Mouse (Mus musculus): ENCODE measurements around the gene Tmem217. TPM values are rescaled to one million over a fixed set of nuclear protein-coding genes. Genes with fewer than 3 reads are reported as not detected.
"Not testable (repeated sequence)": the region's sequence is repeated elsewhere in the genome, so short reads cannot be mapped to it uniquely, and the experiment has no call there.

Tmem217 gene
- total RNA-seq, 2 experiments from 2014 or later, result not detected

DNA sequence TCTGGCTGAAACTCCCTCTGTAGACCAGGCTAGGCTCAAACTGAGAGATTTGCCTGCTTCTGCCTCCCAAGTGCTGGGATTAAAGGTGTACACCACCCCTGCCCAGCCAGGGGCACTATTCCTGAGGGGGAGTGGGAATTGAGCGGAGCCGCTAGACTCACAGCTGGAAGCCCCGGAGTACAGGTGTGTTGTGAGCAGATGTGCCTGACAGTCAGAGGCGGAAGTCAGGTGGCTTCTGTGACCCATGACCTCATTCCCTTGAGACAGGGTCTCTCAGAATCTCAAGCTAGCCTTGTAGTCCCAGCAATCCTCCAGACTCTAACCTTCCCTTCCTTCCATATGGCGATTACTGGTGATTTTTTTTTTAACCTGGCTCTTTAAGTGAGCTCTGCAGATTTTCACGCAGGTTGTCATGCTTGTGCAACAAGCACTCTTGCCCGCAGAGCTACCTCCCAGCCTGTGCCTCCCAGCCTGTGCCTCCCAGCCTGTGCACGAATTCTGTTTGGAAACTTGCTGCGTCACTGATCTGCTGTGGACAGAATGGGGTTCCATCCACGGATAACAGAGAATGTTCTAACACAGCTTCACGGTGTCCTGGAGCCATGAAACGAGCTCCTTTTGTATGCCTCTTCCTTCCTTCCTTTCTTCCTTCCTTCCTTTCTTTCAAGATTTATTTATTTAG is 43.1 kb downstream of the Tmem217 start:
- intact Hi-C loops (cut with DNase I), result no loop called here
- DNase-seq (ENCODE audit: low spot score), result no peak

DNA sequence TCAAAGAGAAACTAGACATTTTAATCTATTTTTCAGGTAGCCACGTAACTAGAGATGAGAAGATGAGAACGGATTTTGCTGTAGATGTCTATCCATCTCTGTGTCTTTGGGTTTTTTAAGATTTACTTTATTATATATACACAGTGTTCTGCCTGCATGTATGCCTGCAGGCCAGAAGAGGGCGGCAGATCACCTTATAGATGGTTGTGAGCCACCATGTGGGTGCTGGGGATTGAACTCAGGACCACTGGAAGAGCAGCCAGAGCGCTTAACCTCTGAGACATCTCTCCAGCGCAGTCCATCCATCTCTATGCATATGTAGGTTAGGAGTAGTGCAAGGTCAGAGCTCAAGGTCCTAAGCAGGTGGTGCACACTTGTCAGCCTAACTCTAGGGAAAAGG is 48.5 kb downstream of the Tmem217 start:
- intact Hi-C loops (cut with DNase I), result no loop called here
- no peak for DNase-seq (ENCODE audit: low spot score)

DNA sequence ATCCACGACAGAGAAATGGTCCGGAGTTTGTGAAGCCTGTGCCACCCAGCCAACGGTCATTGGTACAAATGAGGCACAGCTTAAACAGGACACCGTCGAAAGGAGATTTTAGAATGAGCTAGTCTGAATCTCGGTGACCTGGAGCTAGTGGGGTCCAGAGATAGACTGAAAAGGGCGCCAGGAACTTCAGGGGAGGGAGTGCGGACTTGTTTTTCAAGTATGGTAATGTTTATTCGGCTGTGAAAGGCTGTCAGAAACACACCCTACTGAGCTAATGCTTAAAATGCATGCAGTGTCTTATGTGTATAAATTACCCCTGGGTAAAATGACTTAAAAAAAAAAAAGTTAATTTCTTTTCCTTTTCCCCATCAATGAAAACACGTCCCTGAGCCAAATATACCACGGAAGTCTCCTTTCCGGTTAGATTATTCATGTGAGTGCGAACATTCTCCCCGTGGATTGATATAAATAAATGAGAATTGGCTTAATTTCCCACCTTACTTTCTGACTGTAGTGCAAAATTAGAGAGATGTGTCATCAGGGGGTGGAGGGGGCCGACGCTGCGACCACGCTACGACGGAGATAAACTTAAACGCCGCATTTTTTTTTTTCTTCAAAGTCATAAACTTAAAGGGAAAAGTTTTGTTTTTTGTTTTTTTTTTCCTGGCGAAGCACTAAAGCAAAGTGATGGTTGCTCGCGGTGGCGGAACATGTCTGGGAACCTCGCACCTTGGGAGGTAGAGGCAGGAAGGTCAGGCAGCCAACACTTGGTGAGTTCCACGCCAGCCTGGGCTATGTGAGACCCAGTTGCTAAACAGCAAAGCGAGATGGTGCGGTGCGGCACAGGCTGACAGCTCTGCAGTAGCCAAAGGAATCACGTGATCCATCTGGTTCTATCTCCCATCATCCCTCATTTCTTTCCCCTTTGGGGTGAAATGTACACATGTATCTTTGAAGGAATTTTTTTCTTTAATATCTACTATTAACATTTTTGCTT is 49.2 kb downstream of the Tmem217 start:
- intact Hi-C loops (cut with DNase I), result no loop called here
- no peak for DNase-seq (ENCODE audit: low spot score)

DNA sequence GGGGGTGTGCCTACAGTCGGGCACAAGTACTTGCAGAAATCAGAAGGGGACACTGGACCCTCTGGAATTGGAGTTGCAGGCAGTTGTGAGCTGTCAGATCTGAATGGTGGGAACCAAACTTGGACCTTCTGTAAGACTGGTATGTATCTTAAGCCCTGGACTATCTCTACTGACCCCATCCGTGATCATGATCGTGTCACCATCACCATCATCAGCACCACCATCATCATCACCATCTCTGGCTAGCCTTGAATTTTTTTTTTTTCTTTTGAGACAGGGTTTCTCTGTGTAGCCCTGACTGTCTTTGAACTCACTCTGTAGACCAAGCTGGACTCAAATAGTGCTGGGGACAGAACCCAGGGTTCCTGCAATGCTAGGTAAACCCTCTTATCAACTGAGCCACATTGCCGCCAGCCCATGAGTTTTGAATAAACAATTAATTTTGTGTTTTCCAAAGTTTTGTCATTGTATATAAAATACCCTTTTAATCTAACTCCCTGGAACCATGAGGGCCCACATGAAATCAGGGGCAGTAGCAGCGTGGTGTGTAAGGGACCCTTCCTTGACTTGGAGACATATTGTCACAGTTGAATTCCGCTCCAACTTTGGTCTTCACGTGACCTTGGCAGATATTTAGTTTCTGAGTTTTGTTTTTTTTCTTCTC is 50.0 kb downstream of the Tmem217 start:
- DNase-seq (ENCODE audit: low spot score), result no peak

DNA sequence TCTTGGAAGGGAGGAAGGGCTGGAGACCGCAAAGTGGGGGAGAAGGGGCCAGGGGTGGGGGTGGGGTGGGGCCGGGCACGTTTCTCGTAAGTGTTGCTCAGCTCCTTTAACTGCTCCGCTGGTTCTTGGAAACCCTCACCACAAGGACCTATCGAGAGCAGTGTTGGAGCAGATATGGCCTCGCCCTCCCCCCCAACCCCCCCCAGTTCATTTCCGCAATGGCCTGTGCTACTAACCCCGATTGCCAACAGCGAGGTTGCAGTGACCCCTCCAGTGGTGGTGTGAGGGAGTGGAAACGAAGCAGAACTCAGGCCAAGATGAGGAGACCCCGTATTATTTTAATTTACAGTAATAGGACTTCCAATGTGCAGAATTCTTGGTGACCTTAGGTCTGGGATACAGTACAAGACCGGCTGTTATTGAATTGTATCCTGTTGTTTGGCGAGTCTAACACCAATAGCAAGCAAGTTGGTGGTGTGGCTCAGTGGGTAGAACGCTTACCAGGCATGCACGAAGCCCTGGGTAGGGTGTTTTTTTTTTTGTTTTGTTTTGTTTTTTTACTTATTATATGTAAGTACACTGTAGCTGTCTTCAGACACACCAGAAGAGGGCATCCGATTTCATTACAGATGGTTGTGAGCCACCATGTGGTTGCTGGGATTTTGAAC is 51.2 kb downstream of the Tmem217 start:
- no peak for DNase-seq (ENCODE audit: low spot score)
- intact Hi-C loops (cut with DNase I), result no loop called here

More for the DNA sequence above, 50.0 kb downstream of the Tmem217 start:
- intact Hi-C loops (cut with DNase I), result no loop called here

DNA sequence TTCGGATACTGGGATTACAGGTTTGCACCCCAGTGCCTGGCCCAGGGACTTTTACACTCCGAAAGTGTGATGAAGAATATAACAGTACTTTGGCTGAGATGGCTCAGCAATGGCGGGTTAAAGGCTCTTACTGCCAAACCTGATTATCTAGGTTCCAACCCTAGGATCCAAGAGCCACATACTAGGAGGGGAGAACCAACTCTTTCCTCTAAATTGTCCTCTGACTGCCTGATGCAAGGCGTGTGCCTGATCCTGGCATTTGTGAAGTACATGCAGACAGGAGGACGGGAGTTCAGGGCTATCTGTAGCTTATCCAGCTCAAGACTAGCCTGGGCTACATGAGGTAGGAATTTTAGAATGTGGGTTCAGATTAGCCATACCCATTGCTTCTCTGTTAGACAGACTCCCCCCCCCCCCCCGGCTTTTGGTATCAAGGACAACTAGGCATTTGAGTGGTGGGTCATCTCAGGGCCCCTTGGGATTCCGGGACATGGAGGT is 51.9 kb downstream of the Tmem217 start:
- intact Hi-C loops (cut with DNase I), result no loop called here
- no peak for DNase-seq (ENCODE audit: low spot score)

DNA sequence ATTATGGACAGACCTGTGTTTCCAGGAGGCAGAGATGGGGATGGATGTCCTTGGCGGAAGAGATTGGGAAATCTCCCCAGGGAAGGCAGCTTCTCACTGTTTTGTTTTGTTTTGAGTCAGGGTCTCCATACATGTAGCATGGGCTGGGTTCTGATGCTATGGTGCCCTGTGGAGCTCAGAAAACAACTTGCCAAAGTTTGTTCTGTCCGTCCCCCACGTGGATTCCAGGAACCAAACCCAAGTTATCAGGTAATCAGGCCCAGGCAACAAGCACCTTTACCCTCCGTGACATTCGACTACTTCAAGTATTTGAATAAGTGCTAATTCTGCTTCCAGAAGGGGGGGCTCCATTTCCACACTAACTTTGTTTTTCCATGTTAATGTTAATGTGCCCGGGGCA is 52.7 kb downstream of the Tmem217 start:
- no peak for DNase-seq (ENCODE audit: low spot score)
- intact Hi-C loops (cut with DNase I), result no loop called here

DNA sequence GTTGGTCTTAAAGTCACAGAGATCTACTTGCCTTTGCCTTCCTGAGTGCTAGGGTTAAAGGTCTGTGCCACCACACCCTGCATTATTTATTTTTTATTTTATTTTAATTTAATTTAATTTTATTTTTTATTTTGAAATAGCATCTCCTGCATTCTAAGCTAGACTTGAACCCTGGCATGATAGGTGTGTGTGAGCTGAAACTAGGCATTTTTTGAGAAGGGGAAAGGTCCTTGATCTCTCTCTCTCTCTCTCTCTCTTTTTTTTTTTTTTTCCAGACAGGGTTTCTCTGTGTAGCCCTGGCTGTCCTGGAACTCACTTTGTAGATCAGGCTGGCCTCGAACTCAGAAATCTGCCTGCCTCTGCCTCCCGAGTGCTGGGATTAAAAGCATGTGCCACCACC is 53.2 kb downstream of the Tmem217 start:
- intact Hi-C loops (cut with DNase I); DNase-seq (ENCODE audit: low spot score): not testable (repeated sequence)

DNA sequence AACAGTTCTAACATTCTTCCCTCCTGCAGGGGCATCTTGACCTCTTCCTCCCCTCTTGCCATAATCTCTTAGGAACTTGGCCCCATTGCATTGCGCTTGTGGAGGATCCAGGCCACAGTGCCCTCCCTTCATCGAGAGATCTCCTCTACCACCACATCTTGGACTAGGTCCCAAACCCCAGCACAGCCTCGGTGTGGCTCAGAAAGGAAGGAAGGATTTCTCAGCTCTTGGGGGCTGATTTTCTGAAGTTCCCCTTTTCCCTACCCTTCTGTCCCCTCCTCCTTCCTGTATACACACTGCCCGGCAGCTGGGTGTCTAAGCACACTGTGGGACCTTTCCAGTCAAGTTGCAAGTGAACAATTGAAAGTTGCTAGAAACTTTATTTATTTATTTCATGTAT is 54.2 kb downstream of the Tmem217 start:
- intact Hi-C loops (cut with DNase I), result no loop called here
- no peak for DNase-seq (ENCODE audit: low spot score)

DNA sequence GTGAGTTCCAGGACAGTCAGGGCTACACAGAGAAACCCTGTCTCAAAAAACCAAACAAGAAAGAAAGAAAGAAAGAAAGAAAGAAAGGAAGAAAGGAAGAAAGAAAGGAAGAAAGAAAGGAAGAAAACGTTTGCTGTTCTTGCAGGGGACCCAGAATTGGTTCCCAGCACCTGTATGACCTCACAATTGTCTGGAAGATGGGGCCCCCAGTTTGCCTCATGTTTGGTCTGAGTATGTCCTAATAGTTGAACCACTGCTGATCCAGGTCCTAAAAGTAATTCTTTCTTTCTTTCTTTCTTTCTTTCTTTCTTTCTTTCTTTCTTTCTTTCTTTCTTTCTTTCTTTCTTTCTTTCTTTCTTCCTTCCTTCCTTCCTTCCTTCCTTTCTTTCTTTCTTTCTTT is 54.7 kb downstream of the Tmem217 start:
- DNase-seq (ENCODE audit: low spot score), result not testable (repeated sequence)
- intact Hi-C loops (cut with DNase I), result loop anchor here (2.0 kb wide), 1 partner anchor 13 kb away; no protein-coding TSS in a partner anchor

DNA sequence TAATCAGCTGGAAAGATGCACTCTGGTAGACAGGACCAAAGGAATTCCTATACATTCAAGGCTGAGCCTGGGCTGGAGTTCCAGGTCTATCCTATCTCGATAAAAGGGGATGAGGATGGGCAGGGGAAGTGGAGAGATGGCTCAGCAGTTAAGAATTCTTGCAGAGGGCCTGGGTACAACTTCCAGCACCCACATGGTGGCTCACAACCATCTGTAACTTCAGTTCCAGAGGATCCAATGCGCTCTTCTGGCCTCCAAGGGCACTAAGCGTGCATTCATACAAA is 55.2 kb downstream of the Tmem217 start:
- intact Hi-C loops (cut with DNase I), result loop anchor here (2.0 kb wide), 1 partner anchor 14 kb away; no protein-coding TSS in a partner anchor
- no peak for DNase-seq (ENCODE audit: low spot score)

DNA sequence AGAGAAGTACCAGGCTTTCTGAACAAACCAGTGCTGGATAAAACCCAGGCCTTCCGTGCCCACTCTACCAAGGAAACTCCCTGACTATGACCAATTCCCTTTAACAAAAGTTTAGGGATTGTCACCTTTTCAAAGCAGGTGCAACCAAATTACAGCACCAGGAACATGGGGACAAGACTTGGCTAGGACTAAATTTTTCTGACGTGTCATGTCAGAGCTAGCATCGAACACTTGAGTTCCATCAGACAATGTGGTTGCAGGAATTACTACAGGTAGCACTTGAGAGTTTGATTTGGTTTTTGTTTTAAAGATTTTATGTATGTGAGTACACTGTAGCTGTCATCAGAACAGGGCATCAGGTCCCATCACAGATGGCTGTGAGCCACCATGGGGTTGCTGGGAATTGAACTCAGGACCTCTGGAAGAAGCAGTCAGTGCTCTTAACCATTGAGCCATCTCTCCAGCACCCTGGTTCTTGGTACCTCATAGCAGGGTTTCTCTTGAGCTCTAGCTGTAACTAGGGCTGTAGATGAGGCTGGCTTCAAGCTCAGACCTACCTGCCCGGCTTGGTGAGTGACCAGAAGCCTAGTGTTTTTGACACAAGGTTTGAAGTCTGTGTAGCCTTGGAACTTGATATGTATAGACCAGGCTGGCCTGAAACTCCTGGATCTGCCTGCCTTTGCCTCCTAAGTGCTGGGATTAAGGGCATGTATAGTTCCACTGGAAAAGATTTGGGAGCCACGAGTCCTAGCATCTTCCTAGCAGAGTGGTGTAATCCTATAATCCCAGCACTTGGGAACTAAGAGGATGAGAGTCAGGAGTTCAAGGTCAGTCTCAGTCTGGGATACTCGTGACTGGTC is 55.7 kb downstream of the Tmem217 start:
- intact Hi-C loops (cut with DNase I), result loop anchor here (2.0 kb wide), 1 partner anchor 14 kb away; no protein-coding TSS in a partner anchor

DNA sequence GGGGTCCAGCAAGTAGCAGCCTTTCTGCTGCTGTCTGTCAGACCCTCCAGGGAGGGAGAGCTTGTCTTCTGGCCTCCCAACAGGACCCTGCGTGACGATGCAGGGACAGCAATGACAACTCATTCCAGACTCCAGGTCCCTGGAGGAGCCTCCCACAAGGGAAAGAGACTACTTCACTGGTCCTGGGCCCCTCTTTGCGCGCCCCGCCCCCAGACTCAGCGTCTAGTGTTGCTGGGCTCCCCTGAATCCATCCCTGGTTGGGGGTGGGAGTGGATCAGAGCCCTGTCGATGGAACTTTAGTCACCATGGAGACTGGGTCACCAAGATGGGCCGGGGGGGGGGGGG is 57.5 kb downstream of the Tmem217 start:
- DNase-seq (ENCODE audit: low spot score), result no peak
- intact Hi-C loops (cut with DNase I), result no loop called here

More for the DNA sequence above, 55.7 kb downstream of the Tmem217 start:
- DNase-seq (ENCODE audit: low spot score), result no peak

DNA sequence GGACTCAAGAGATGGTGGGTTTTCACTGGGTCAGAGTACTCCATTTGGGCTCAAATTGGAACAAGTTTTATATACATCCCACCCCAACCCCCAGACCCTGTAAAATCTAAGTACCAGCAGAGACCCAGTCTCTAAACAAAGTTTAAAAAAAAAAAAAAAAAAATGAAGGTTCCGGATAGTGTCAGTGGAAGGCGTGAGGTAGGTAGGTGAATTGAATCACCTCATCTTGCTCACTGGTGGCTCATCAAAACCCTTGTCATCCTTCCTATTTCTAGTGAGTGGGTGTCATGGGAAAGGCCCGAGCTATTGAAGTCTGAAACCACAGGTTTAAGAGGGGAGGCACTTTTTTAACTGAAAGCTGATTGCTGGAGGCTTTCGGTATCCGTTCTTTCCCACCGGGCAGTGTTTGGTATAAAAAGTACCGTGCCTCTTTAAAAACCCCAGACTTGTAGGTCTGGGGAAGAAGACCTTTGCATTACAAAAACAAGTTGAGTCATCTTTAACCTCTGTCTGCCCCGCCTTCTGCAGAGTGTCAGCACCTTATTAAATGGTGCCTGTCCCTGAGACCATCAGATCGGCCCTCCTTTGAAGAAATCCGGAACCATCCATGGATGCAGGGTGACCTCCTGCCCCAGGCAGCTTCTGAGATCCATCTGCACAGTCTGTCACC is 58.0 kb downstream of the Tmem217 start:
- no peak for DNase-seq (ENCODE audit: low spot score)
- intact Hi-C loops (cut with DNase I), result no loop called here

DNA sequence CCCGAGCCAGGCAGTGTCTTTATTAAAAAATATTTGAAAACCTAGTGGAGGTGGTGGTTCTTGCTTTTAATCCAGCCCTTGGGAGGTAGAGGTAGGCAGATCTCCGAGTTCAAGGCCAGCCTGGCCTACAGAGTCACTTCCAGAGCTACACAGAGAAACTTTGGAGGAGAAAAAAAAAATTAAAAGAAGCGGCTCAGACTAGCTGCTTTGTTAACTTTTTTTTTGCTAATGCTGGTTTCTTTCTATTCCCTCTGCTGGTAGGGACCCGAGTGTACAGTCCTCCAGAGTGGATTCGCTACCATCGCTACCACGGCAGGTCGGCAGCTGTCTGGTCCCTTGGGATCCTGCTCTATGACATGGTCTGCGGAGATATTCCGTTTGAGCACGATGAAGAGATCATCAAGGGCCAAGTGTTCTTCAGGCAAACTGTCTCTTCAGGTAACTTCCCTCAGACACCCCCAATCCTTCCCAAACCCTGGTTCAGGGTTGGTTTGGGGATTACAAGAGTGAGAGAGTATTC is 58.7 kb downstream of the Tmem217 start:
- DNase-seq (ENCODE audit: low spot score), result no peak
- intact Hi-C loops (cut with DNase I), result no loop called here

DNA sequence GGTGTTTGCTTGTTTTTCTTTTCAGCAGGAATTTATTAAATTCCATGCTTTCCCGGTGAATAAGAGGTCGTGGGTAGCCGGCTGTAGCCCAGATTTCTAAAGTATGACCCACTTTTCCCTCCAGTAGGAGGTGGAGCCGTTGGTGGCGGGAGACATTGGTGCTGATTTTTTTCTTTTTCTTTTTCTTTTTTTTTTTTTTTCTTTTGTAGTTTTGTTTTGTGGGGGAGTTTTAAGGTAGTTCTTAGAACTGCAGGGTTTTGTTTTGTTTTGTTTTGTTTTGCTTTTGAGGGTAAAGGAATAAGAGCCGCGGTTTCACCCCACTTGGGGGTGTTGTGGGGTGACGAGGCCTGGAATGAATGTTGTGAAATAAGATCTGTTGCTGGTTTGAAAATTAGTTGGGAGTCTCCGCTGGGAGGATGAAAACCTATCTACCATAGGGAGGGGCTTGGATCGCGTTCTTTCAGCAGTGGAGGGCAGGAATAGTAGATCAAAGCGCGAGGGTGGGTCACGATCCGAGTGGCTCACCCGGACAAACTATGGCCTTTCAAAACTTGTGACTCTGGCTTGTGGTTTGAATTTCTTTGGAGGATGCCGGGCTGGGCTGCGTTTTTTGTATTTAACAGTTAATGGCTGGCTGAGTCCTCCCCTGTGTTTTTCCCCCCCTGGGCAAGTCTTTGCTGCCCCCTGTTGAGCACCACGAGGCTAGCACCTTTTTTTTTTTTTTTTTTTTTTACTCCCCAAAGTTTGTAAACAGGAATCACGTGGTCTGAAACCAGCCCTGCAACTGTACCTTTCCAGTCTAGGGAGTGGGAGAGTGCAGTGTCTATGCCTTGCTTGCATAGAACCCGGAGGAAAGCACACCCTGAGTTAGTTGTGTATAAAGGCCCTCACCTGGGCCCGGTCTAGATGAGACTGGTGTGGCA is 59.7 kb downstream of the Tmem217 start:
- intact Hi-C loops (cut with DNase I), result loop anchor here (1.0 kb wide), 1 partner anchor 95 kb away; no protein-coding TSS in a partner anchor
- DNase-seq (ENCODE audit: low spot score), result peak; percentile 31

DNA sequence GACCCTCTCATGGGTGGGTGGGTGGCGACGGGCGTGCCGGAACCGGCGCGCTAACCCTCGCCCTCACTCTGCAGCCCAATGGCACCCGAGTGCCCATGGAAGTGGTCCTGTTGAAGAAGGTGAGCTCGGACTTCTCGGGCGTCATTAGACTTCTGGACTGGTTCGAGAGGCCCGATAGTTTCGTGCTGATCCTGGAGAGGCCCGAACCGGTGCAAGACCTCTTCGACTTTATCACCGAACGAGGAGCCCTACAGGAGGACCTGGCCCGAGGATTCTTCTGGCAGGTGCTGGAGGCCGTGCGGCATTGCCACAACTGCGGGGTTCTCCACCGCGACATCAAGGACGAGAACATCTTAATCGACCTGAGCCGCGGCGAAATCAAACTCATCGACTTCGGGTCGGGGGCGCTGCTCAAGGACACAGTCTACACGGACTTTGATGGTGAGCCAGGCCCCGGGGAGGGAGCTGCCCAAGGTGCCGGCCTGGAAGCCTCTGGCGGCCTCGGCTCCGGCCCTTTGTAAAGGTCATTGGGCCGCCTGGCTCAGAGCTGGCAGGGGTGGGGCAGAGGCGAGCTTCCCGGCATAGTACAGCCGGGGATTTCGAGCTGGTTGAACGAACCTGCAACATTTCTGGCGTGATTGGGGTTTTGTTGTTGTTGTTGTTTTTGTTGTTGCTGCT is 60.5 kb downstream of the Tmem217 start:
- intact Hi-C loops (cut with DNase I), result loop anchor here (1.0 to 2.0 kb wide), 2 partner anchors 33 to 94 kb away; no protein-coding TSS in a partner anchor
- DNase-seq (ENCODE audit: low spot score), result peak; percentile 35

Measured in heart, postnatal 25 days (tissue).